Mouse (Mus musculus): ENCODE results near the gene Prtg.

DNA sequence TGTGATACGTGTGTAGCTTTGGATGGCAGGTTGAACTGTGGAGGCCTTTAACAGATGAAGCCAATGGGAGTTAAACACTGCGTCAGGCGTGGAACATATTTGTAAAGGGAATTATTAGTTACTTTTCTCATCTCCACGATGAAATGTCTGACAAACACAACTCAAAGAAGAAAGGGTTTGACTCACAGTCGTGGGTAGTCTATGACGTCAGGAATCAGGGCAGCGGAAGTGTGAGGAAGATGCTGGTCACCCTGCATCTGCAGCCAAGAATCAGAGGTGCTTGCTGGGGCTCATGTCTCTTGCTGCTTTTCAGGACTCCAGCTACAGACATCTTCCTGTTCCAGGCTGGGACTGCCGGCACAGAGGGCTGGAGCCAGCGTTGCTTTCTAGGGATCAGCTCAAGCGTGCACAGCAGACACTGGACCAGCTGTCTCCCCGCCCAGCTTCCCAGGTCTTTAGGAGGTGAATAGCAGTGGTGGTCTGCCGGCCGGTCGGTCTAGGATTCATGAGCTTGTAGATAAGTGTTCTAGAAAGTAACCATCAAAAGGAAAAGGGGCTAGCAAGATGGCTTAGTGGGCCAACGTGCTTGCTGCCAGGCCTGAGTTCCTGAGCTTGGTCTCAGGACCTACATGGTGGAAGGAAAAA, 32.8 kb downstream of the Prtg start:
- TF ChIP-seq EP300 (IDR thresholded peaks at IDR 0.05; ENCODE audit: low read depth) = no peak
- no peak for TF ChIP-seq CTCF (IDR thresholded peaks at IDR 0.05; ENCODE audit: low read depth)
